Mouse (Mus musculus): ENCODE measurements at regions not wholly inside any gene's neighbourhood (a gene's known extent, or its start where the extent isn't known, plus 50 kb on each side); places are given as distances from the start of the nearest gene placed in this dataset.
A peak's percentile ranks its signal among the peaks of the same experiment; 100 is the strongest.

DNA sequence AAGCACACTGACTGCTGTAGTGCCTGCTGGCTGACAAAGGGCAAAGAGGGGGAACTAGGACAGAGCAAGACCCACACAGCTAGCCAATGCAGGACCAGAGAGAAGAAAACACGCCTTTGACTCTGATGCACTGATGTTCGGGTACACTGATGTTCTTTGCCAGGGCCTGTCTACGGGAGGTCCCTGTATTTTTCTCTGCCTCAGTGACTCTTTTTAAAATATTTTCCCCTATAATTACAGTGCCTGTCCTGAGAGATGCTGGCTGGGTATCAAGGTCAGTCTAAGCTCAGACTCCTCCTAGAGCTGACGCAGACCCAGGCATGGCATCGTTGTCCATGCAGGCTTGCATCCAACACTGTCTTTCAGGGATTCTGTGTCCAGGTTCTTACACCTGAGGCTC lies 59.1 kb upstream of the Acsl3 start:
- no peak for TF ChIP-seq MYOG (IDR thresholded peaks at IDR 0.05; ENCODE audit: control insufficient read depth in 1 of 3, insufficient read depth in 1 of 3, insufficient read length in 2 of 3, low read depth in 2 of 3)
- no peak for TF ChIP-seq TCF12 (IDR thresholded peaks at IDR 0.05; ENCODE audit: insufficient read depth, poor library complexity, severe bottlenecking)
- no peak for TF ChIP-seq TCF3 (IDR thresholded peaks at IDR 0.05; ENCODE audit: insufficient read length, low read depth)
- H3K4me3 ChIP-seq: no peak overlapping the region
- H3K79me2 ChIP-seq (ENCODE audit: control insufficient read depth, insufficient read depth): no peaks in the 10 kb centered on the region
- H3ac ChIP-seq (ENCODE audit: control insufficient read depth, insufficient read length): no peak overlapping the region
- no peaks in the 10 kb centered on the region for H3K36me3 ChIP-seq (ENCODE audit: control insufficient read depth, insufficient read depth)
- H3K4me2 ChIP-seq (ENCODE audit: low read depth): no peak overlapping the region
- no peaks in the 10 kb centered on the region for H3K27me3 ChIP-seq (ENCODE audit: control insufficient read depth, insufficient read depth, insufficient read length)

DNA sequence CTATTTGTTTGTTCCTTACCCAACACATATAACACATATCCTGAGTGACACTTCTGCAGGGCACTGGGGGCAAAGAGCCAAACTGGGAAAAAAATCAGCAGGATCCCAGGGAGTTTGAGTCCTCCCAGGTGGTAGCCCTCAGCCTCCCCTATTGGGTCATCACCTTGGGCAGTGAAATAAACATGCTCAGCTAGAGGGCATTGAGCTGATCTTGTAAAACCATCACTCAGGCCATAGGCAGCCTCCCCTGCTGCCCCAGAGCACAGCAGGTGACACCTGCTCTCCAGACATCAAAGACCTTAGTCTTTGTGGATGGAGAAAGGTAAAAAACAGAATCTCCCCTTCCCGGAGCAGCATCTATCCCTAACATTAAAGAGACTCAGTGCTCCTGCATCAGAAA lies 57.0 kb upstream of the Acsl3 start:
- no peaks in the 10 kb centered on the region for H3K36me3 ChIP-seq (ENCODE audit: control insufficient read depth, insufficient read depth)
- H3ac ChIP-seq (ENCODE audit: control insufficient read depth, insufficient read length): no peak overlapping the region
- no peaks in the 10 kb centered on the region for H3K27me3 ChIP-seq (ENCODE audit: control insufficient read depth, insufficient read depth, insufficient read length)
- H3K4me2 ChIP-seq (ENCODE audit: low read depth): no peak overlapping the region
- H3K79me2 ChIP-seq (ENCODE audit: control insufficient read depth, insufficient read depth): no peaks in the 10 kb centered on the region
- peak in 2 of 3 experiments; percentile 21 to 36 for TF ChIP-seq MYOD1 (IDR thresholded peaks at IDR 0.05; ENCODE audit: control insufficient read depth in 1 of 3, insufficient read length in 2 of 3, low read depth in 2 of 3)
- TF ChIP-seq MAX (IDR thresholded peaks at IDR 0.05; ENCODE audit: low read depth): no peak
- no peak overlapping the region for H3K4me3 ChIP-seq

DNA sequence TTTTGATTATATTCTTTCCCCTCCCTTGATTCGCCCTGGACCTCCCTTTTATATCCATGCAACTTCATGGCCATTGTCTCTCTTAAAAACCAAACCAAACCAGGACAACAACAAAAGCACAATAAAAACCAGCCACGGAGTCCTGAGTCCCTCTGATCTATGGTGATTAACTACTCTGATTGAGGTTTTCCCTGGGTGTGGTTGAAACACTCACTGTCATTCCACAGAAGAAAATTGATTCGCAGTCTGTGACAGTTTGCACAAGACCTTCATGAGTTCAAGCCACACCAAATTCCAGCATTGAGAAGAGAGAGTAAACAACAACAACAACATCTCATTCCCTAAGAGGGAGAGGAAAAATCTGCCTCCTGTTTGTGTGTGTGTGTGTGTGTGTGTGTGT lies 56.1 kb upstream of the Acsl3 start:
- Histone ChIP-seq H3ac (ENCODE audit: control insufficient read depth, insufficient read length) (no peak overlapping the region), H3K4me3 (no peak overlapping the region), H3K79me2 (ENCODE audit: control insufficient read depth, insufficient read depth) (no peaks in the 10 kb centered on the region), H3K36me3 (ENCODE audit: control insufficient read depth, insufficient read depth) (no peaks in the 10 kb centered on the region), H3K4me2 (ENCODE audit: low read depth) (peak overlapping the region; percentile 35), H3K27me3 (ENCODE audit: control insufficient read depth, insufficient read depth, insufficient read length) (no peaks in the 10 kb centered on the region)
- TF ChIP-seq MYOG (IDR thresholded peaks at IDR 0.05; ENCODE audit: control insufficient read depth in 1 of 3, insufficient read depth in 1 of 3, insufficient read length in 2 of 3, low read depth in 2 of 3) (no peak), E2F4 (IDR thresholded peaks at IDR 0.05; ENCODE audit: insufficient read depth) (no peak), TCF3 (IDR thresholded peaks at IDR 0.05; ENCODE audit: insufficient read length, low read depth) (no peak)

DNA sequence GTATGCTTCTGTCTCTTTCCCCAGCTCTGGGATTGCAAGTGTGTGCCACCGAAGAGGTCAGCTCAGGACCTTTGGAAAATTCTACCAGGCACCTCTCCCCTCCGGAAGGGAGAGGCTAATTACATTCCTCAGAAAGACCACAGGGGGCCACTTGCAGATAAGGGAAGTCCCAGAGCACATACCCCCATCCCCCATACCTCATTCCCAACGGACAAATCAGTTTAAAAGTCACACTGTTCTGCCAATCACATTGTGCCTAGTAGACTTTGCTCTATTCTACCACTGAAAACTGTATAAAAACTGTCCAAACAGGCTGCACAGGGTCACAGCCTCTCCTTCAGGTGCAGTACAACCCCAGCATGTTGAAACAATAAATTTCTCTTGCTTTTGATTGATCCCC lies 55.6 kb upstream of the Acsl3 start:
- H3K79me2 ChIP-seq (ENCODE audit: control insufficient read depth, insufficient read depth): no peaks in the 10 kb centered on the region
- H3K27me3 ChIP-seq (ENCODE audit: control insufficient read depth, insufficient read depth, insufficient read length): no peaks in the 10 kb centered on the region
- H3K4me2 ChIP-seq (ENCODE audit: low read depth): peak overlapping the region; percentile 35
- TF ChIP-seq POLR2A (IDR thresholded peaks at IDR 0.05; ENCODE audit: insufficient read length, low read depth): no peak
- TF ChIP-seq POLR2AphosphoS2 (IDR thresholded peaks at IDR 0.05; ENCODE audit: insufficient read length, low read depth): no peak
- TF ChIP-seq REST (IDR thresholded peaks at IDR 0.05; ENCODE audit: insufficient read depth, insufficient read length): no peak
- no peak for TF ChIP-seq MYOG (IDR thresholded peaks at IDR 0.05; ENCODE audit: control insufficient read depth in 1 of 3, insufficient read depth in 1 of 3, insufficient read length in 2 of 3, low read depth in 2 of 3)
- no peak for TF ChIP-seq MAX (IDR thresholded peaks at IDR 0.05; ENCODE audit: low read depth)
- no peak for TF ChIP-seq TCF3 (IDR thresholded peaks at IDR 0.05; ENCODE audit: insufficient read length, low read depth)
- H3K36me3 ChIP-seq (ENCODE audit: control insufficient read depth, insufficient read depth): no peaks in the 10 kb centered on the region
- H3K4me3 ChIP-seq: no peak overlapping the region
- no peak overlapping the region for H3ac ChIP-seq (ENCODE audit: control insufficient read depth, insufficient read length)

DNA sequence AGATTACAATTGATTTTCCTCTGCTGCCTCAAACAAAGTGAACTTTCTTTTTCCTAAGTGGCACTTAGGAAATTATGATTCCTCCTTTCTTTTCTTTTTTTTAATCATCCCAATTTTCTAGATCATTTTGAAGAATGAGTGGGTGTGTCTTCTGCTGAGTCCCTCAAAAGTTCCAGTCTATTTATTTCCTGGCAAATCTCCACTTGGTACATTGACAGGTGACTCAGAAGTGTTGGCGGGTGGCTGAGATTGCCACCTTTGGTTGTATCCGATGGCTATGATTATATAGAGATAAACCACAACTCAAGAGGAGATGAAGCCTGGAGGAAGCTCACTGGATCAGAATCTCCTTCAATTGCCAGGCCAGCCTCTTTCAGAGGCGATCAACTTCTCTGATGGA lies 54.7 kb upstream of the Acsl3 start:
- no peaks in the 10 kb centered on the region for H3K36me3 ChIP-seq (ENCODE audit: control insufficient read depth, insufficient read depth)
- H3K4me3 ChIP-seq: no peak overlapping the region
- H3ac ChIP-seq (ENCODE audit: control insufficient read depth, insufficient read length): no peak overlapping the region
- no peaks in the 10 kb centered on the region for H3K27me3 ChIP-seq (ENCODE audit: control insufficient read depth, insufficient read depth, insufficient read length)
- no peaks in the 10 kb centered on the region for H3K79me2 ChIP-seq (ENCODE audit: control insufficient read depth, insufficient read depth)
- H3K4me2 ChIP-seq (ENCODE audit: low read depth): no peak overlapping the region
- TF ChIP-seq MYOD1 (IDR thresholded peaks at IDR 0.05; ENCODE audit: control insufficient read depth in 1 of 3, insufficient read length in 2 of 3, low read depth in 2 of 3): no peak
- TF ChIP-seq TCF3 (IDR thresholded peaks at IDR 0.05; ENCODE audit: insufficient read length, low read depth): no peak
- no peak for TF ChIP-seq SRF (IDR thresholded peaks at IDR 0.05; ENCODE audit: control insufficient read depth, insufficient read length, low read depth)
- no peak for TF ChIP-seq MAX (IDR thresholded peaks at IDR 0.05; ENCODE audit: low read depth)
- TF ChIP-seq POLR2A (IDR thresholded peaks at IDR 0.05; ENCODE audit: insufficient read length, low read depth): no peak
- no peak for TF ChIP-seq REST (IDR thresholded peaks at IDR 0.05; ENCODE audit: insufficient read depth, insufficient read length)
- no peak for TF ChIP-seq POLR2AphosphoS2 (IDR thresholded peaks at IDR 0.05; ENCODE audit: insufficient read length, low read depth)
- TF ChIP-seq USF1 (IDR thresholded peaks at IDR 0.05; ENCODE audit: low read depth): no peak
- no peak for TF ChIP-seq E2F4 (IDR thresholded peaks at IDR 0.05; ENCODE audit: insufficient read depth)
- TF ChIP-seq MYOG (IDR thresholded peaks at IDR 0.05; ENCODE audit: control insufficient read depth in 1 of 3, insufficient read depth in 1 of 3, insufficient read length in 2 of 3, low read depth in 2 of 3): no peak
- no peak for TF ChIP-seq TCF12 (IDR thresholded peaks at IDR 0.05; ENCODE audit: insufficient read depth, poor library complexity, severe bottlenecking)
- TF ChIP-seq CEBPB (IDR thresholded peaks at IDR 0.05; ENCODE audit: insufficient read depth, poor library complexity, severe bottlenecking): no peak

Measured in myocyte (in vitro differentiated cells).